Mouse (Mus musculus) liver, postnatal 0 days (tissue): ENCODE measurements around the gene Kcne1.
A peak's percentile ranks its signal among the peaks of the same experiment; 100 is the strongest.

Experiments used
- CTCF ChIP-seq: sonication (generic); IDR thresholded peaks from 2 replicates; pipeline ENCODE4 v1.5.1; 2016; ENCODE audit warnings: antibody characterized with exemption, low read depth
- EP300 ChIP-seq: IDR thresholded peaks from 2 replicates; pipeline ENCODE4 v1.6.1; 2016; ENCODE audit warnings: antibody characterized with exemption, low read depth, mild to moderate bottlenecking

GRCm38 (mm10) chr16:92313953-92314741 lies 45.1 kb downstream of the Kcne1 start:
- peak; percentile 91 for TF ChIP-seq CTCF
- no peak for TF ChIP-seq EP300
